Mouse (Mus musculus): ENCODE data around the gene Prkcsh. TPM values are rescaled to one million over a fixed set of nuclear protein-coding genes. Genes with fewer than 3 reads are reported as not detected.

Gene Prkcsh
- polyA plus RNA-seq, 1 experiment from 2014 or later, result 52.5 TPM

GRCm38 (mm10) chr9:21996178-21996867 is 6.3 kb upstream of the Prkcsh start:
- no peaks in the 10 kb centered on the region for H3K36me3 ChIP-seq (ENCODE audit: control insufficient read depth, insufficient read depth)
- no peak overlapping the region for H3K9ac ChIP-seq (ENCODE audit: low read depth, low read length)
- H3K4me1 ChIP-seq (ENCODE audit: control insufficient read depth, low read depth, low read length), result no peaks in the 10 kb centered on the region; the same call in 1 of the 2 replicates
- H3K27ac ChIP-seq (ENCODE audit: low read length), result no peak overlapping the region
- no peak overlapping the region for H3K4me2 ChIP-seq (ENCODE audit: low read depth, low read length)
- H3K9me3 ChIP-seq (replicated peaks; ENCODE audit: control insufficient read depth, low read length), result no peaks in the 10 kb centered on the region
- no peak for ATAC-seq (ENCODE audit: low read depth)
- H3K27me3 ChIP-seq (ENCODE audit: control insufficient read depth, insufficient read depth, low read depth, low read length), result peaks cover 16% of the 10 kb centered on the region
- no peak overlapping the region for H3K4me3 ChIP-seq (ENCODE audit: low read depth, low read length)
- 68% methylated on average over 3 of the region's 3 CpGs for WGBS (ENCODE audit: insufficient replicate concordance)

- WGBS (ENCODE audit: insufficient replicate concordance), result 70% methylated on average over 6 of the region's 6 CpGs
- ATAC-seq (ENCODE audit: low read depth), result no peak
- no peak overlapping the region for H3K4me2 ChIP-seq (ENCODE audit: low read depth, low read length)
- no peak overlapping the region for H3K27ac ChIP-seq (ENCODE audit: low read length)
- no peaks in the 10 kb centered on the region for H3K27me3 ChIP-seq (ENCODE audit: control insufficient read depth, insufficient read depth, low read depth, low read length)
- H3K9me3 ChIP-seq (replicated peaks; ENCODE audit: control insufficient read depth, low read length), result no peaks in the 10 kb centered on the region
- no peak overlapping the region for H3K9ac ChIP-seq (ENCODE audit: low read depth, low read length)
- H3K4me1 ChIP-seq (ENCODE audit: control insufficient read depth, low read depth, low read length), result peaks cover 15% of the 10 kb centered on the region
- no peak overlapping the region for H3K4me3 ChIP-seq (ENCODE audit: low read depth, low read length)
- H3K36me3 ChIP-seq (ENCODE audit: control insufficient read depth, insufficient read depth), result no peaks in the 10 kb centered on the region; the same call in 1 of the 2 replicates
Measured at GRCm38 (mm10) chr9:22000296-22000695, 2.3 kb upstream of the Prkcsh start.

DNA sequence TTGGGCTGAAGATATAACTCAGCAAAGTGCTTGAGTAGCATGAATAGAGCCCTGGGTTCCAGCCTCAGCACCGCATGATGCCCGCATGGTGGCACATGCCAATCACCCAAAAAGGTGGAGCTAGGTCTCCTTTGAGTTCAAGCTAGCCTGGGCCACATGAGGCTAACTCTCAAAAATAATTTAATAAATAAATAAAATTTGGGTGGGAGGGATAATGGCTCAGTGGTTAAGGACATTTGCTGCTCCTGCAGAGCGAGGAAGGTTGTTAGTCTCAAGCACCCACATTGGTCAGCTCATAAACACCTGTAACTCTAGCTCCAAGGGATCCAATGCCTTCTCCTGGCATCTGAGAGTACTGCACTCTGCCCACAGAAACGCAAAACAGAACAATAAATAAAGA is 973 bp upstream of the Prkcsh start:
- H3K4me2 ChIP-seq (ENCODE audit: low read depth, low read length), result no peak overlapping the region
- no peaks in the 10 kb centered on the region for H3K9me3 ChIP-seq (replicated peaks; ENCODE audit: control insufficient read depth, low read length)
- no peaks in the 10 kb centered on the region for H3K27me3 ChIP-seq (ENCODE audit: control insufficient read depth, insufficient read depth, low read depth, low read length)
- no peak for ATAC-seq (ENCODE audit: low read depth)
- H3K4me3 ChIP-seq (ENCODE audit: low read depth, low read length), result no peak overlapping the region
- H3K4me1 ChIP-seq (ENCODE audit: control insufficient read depth, low read depth, low read length), result peaks cover 15% of the 10 kb centered on the region
- peaks cover 1% of the 10 kb centered on the region for H3K36me3 ChIP-seq (ENCODE audit: control insufficient read depth, insufficient read depth)
- no peak overlapping the region for H3K9ac ChIP-seq (ENCODE audit: low read depth, low read length)
- H3K27ac ChIP-seq (ENCODE audit: low read length), result no peak overlapping the region
- 78% methylated on average over 4 of the region's 4 CpGs for WGBS (ENCODE audit: insufficient replicate concordance)

GRCm38 (mm10) chr9:22003163-22003554 is 553 bp downstream of the Prkcsh start:
- WGBS (ENCODE audit: insufficient replicate concordance), result under 1% methylated on average over 18 of the region's 18 CpGs
- H3K4me3 ChIP-seq (ENCODE audit: low read depth, low read length), result peak overlapping the region; percentile 76
- H3K9ac ChIP-seq (ENCODE audit: low read depth, low read length), result peak overlapping the region; percentile 61
- peaks cover 15% of the 10 kb centered on the region for H3K4me1 ChIP-seq (ENCODE audit: control insufficient read depth, low read depth, low read length)
- no peaks in the 10 kb centered on the region for H3K27me3 ChIP-seq (ENCODE audit: control insufficient read depth, insufficient read depth, low read depth, low read length)
- peaks cover 9% of the 10 kb centered on the region for H3K36me3 ChIP-seq (ENCODE audit: control insufficient read depth, insufficient read depth)
- H3K9me3 ChIP-seq (replicated peaks; ENCODE audit: control insufficient read depth, low read length), result no peaks in the 10 kb centered on the region
- peak overlapping the region; percentile 90 for H3K4me2 ChIP-seq (ENCODE audit: low read depth, low read length)
- H3K27ac ChIP-seq (ENCODE audit: low read length), result peak overlapping the region; percentile 67
- ATAC-seq (ENCODE audit: low read depth), result peak; percentile 7; the same call in 1 of the 2 replicates

- no peaks in the 10 kb centered on the region for H3K9me3 ChIP-seq (replicated peaks; ENCODE audit: control insufficient read depth, low read length)
- no peak overlapping the region for H3K27ac ChIP-seq (ENCODE audit: low read length)
- WGBS (ENCODE audit: insufficient replicate concordance), result 85% methylated on average over 12 of the region's 12 CpGs
- no peak overlapping the region for H3K9ac ChIP-seq (ENCODE audit: low read depth, low read length)
- no peak for ATAC-seq (ENCODE audit: low read depth)
- peaks cover 18% of the 10 kb centered on the region for H3K36me3 ChIP-seq (ENCODE audit: control insufficient read depth, insufficient read depth)
- H3K4me2 ChIP-seq (ENCODE audit: low read depth, low read length), result no peak overlapping the region
- H3K4me3 ChIP-seq (ENCODE audit: low read depth, low read length), result no peak overlapping the region
- peaks cover 15% of the 10 kb centered on the region for H3K4me1 ChIP-seq (ENCODE audit: control insufficient read depth, low read depth, low read length)
- H3K27me3 ChIP-seq (ENCODE audit: control insufficient read depth, insufficient read depth, low read depth, low read length), result no peaks in the 10 kb centered on the region
Measured at GRCm38 (mm10) chr9:22004546-22004945, 1.9 kb downstream of the Prkcsh start.

DNA sequence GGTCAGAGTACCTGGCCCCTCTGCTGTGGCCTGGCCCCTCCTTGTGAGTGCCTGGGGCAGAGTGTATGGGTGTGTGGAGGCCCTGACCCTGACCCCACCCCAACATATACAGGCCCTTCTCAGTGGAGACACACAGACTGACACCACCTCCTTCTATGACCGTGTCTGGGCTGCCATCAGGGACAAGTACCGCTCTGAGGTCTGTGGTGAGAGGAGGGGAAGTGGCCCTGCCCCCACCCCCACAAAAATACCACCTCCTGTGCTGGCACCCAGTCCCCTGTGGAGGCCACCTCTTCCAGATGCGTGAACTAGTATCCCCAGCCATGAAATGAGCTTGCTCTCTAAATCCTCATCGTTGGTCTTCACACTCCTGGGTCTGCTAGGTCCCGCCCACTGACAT is 8.4 kb downstream of the Prkcsh start:
- WGBS (ENCODE audit: insufficient replicate concordance), result 48% methylated on average over 5 of the region's 5 CpGs
- no peaks in the 10 kb centered on the region for H3K27me3 ChIP-seq (ENCODE audit: control insufficient read depth, insufficient read depth, low read depth, low read length)
- no peak overlapping the region for H3K27ac ChIP-seq (ENCODE audit: low read length)
- 0 out of 2 replicates have a peak, but pooled peaks have one; percentile 27 for ATAC-seq (ENCODE audit: low read depth)
- H3K4me3 ChIP-seq (ENCODE audit: low read depth, low read length), result no peak overlapping the region
- no peak overlapping the region for H3K4me2 ChIP-seq (ENCODE audit: low read depth, low read length)
- no peaks in the 10 kb centered on the region for H3K9me3 ChIP-seq (replicated peaks; ENCODE audit: control insufficient read depth, low read length)
- H3K9ac ChIP-seq (ENCODE audit: low read depth, low read length), result no peak overlapping the region
- H3K36me3 ChIP-seq (ENCODE audit: control insufficient read depth, insufficient read depth), result peaks cover 42% of the 10 kb centered on the region
- H3K4me1 ChIP-seq (ENCODE audit: control insufficient read depth, low read depth, low read length), result no peaks in the 10 kb centered on the region

DNA sequence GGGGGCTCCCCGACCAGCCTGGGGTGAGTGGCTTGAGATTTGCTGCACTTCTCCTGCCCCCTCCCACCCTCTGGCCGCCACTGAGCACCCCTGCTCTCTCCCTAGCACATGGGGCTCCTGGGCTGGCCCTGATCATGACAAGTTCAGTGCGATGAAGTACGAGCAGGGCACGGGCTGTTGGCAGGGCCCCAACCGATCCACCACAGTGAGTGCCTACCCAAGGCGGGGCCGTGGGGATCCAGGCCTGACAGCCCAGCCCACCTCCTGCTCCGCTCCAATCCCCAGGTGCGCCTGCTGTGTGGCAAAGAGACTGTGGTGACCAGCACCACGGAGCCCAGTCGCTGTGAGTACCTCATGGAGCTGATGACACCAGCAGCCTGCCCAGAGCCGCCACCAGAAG is 10.1 kb downstream of the Prkcsh start:
- no peak overlapping the region for H3K27ac ChIP-seq (ENCODE audit: low read length)
- WGBS (ENCODE audit: insufficient replicate concordance), result 85% methylated on average over 13 of the region's 13 CpGs
- H3K4me1 ChIP-seq (ENCODE audit: control insufficient read depth, low read depth, low read length), result no peaks in the 10 kb centered on the region
- H3K27me3 ChIP-seq (ENCODE audit: control insufficient read depth, insufficient read depth, low read depth, low read length), result no peaks in the 10 kb centered on the region
- no peaks in the 10 kb centered on the region for H3K9me3 ChIP-seq (replicated peaks; ENCODE audit: control insufficient read depth, low read length)
- H3K4me3 ChIP-seq (ENCODE audit: low read depth, low read length), result no peak overlapping the region
- no peak for ATAC-seq (ENCODE audit: low read depth)
- H3K36me3 ChIP-seq (ENCODE audit: control insufficient read depth, insufficient read depth), result peaks cover 34% of the 10 kb centered on the region
- no peak overlapping the region for H3K4me2 ChIP-seq (ENCODE audit: low read depth, low read length)
- H3K9ac ChIP-seq (ENCODE audit: low read depth, low read length), result no peak overlapping the region

GRCm38 (mm10) chr9:22016245-22016644 is 13.6 kb downstream of the Prkcsh start:
- H3K9ac ChIP-seq (ENCODE audit: low read depth, low read length), result no peak overlapping the region
- no peaks in the 10 kb centered on the region for H3K4me1 ChIP-seq (ENCODE audit: control insufficient read depth, low read depth, low read length)
- H3K4me2 ChIP-seq (ENCODE audit: low read depth, low read length), result no peak overlapping the region
- no peaks in the 10 kb centered on the region for H3K27me3 ChIP-seq (ENCODE audit: control insufficient read depth, insufficient read depth, low read depth, low read length)
- no peaks in the 10 kb centered on the region for H3K9me3 ChIP-seq (replicated peaks; ENCODE audit: control insufficient read depth, low read length)
- no peak overlapping the region for H3K27ac ChIP-seq (ENCODE audit: low read length)
- WGBS (ENCODE audit: insufficient replicate concordance), result 58% methylated on average over 10 of the region's 10 CpGs
- ATAC-seq (ENCODE audit: low read depth), result no peak
- no peak overlapping the region for H3K4me3 ChIP-seq (ENCODE audit: low read depth, low read length)
- H3K36me3 ChIP-seq (ENCODE audit: control insufficient read depth, insufficient read depth), result peaks cover 24% of the 10 kb centered on the region

- WGBS (ENCODE audit: insufficient replicate concordance), result 57% methylated on average over 7 of the region's 7 CpGs
- no peak overlapping the region for H3K27ac ChIP-seq (ENCODE audit: low read length)
- no peaks in the 10 kb centered on the region for H3K4me1 ChIP-seq (ENCODE audit: control insufficient read depth, low read depth, low read length)
- no peak overlapping the region for H3K4me2 ChIP-seq (ENCODE audit: low read depth, low read length)
- no peaks in the 10 kb centered on the region for H3K9me3 ChIP-seq (replicated peaks; ENCODE audit: control insufficient read depth, low read length)
- no peak overlapping the region for H3K4me3 ChIP-seq (ENCODE audit: low read depth, low read length)
- ATAC-seq (ENCODE audit: low read depth), result peak; percentile 76
- H3K36me3 ChIP-seq (ENCODE audit: control insufficient read depth, insufficient read depth), result peaks cover 16% of the 10 kb centered on the region
- H3K9ac ChIP-seq (ENCODE audit: low read depth, low read length), result no peak overlapping the region
- H3K27me3 ChIP-seq (ENCODE audit: control insufficient read depth, insufficient read depth, low read depth, low read length), result no peaks in the 10 kb centered on the region
Measured at GRCm38 (mm10) chr9:22017208-22017825, 14.7 kb downstream of the Prkcsh start.

Measured in liver, embryonic 16.5 days (tissue).